Mouse (Mus musculus) duodenum, adult 2 months (tissue): Measurements from ENCODE around the gene Cd320. TPM values are rescaled to one million over a fixed set of nuclear protein-coding genes. Genes with fewer than 3 reads are reported as not detected.

Experiments used
- polyA plus RNA-seq: library from polyadenylated mRNA; depleted of rRNA; stranded (reverse); fragments of >200 nt; gene quantifications from 2 replicates; pipeline ENCODE4 v1.2.3, GENCODE M21; 2012; ENCODE audit warnings: low replicate concordance; rRNA removed

Gene Cd320
- 18.6 and 19.9 TPM in 2 replicates for polyA plus RNA-seq

GRCm38 (mm10) chr17:33842966-33843795 lies at the start of gene Cd320:
TSS of gene Cd320 (plus strand) at chr17:33843091.

GRCm38 (mm10) chr17:33810334-33811141 lies 32.4 kb upstream of the Cd320 start, which contains the start of gene Kank3:
TSS of gene Kank3 (plus strand) at chr17:33810519.

GRCm38 (mm10) chr17:33824084-33824996 lies 18.6 kb upstream of the Cd320 start, which contains the start of the genes Rps28 and Ndufa7:
TSS of gene Rps28 (minus strand) at chr17:33824562.
TSS of gene Ndufa7 (plus strand) at chr17:33824572.

GRCm38 (mm10) chr17:33873537-33873936 lies 30.6 kb downstream of the Cd320 start, which contains the start of gene Gm7029:
TSS of gene Gm7029 (plus strand) at chr17:33873837.

GRCm38 (mm10) chr17:33890533-33891059 lies 47.7 kb downstream of the Cd320 start, which contains the start of gene Kifc1:
TSS of gene Kifc1 (minus strand) at chr17:33890661.

Other genes with a start within 250 kb of the Cd320 start
- 40.3 and 53.5 TPM in 2 replicates for gene Zfp414, start 214.0 kb upstream of the Cd320 start, polyA plus RNA-seq
- gene Pram1, start 205.0 kb upstream of the Cd320 start, polyA plus RNA-seq: 1.3 TPM in 1 of 2 replicates, not detected in the other
- gene Hnrnpm, start 156.2 kb upstream of the Cd320 start, polyA plus RNA-seq: 47.0 and 51.6 TPM in 2 replicates
- 51.8 and 80.7 TPM in 2 replicates for gene March2, start 124.4 kb upstream of the Cd320 start, polyA plus RNA-seq
- 313 and 378 TPM in 2 replicates for gene Rab11b, start 82.6 kb upstream of the Cd320 start, polyA plus RNA-seq
- 30.9 and 75.7 TPM in 2 replicates for gene Angptl4, start 61.3 kb upstream of the Cd320 start, polyA plus RNA-seq
- gene Kank3, start 32.6 kb upstream of the Cd320 start, polyA plus RNA-seq: 13.8 and 18.4 TPM in 2 replicates
- gene Rps28, start 18.5 kb upstream of the Cd320 start, polyA plus RNA-seq: 251 and 364 TPM in 2 replicates
- 339 and 519 TPM in 2 replicates for gene Ndufa7, start 18.5 kb upstream of the Cd320 start, polyA plus RNA-seq
- not detected in 2 replicates for gene Gm7029, start 30.7 kb downstream of the Cd320 start, polyA plus RNA-seq
- gene Kifc1, start 47.6 kb downstream of the Cd320 start, polyA plus RNA-seq: 7.3 and 8.5 TPM in 2 replicates
- 0.24 TPM in 1 of 2 replicates, not detected in the other for gene Platr17, start 62.0 kb downstream of the Cd320 start, polyA plus RNA-seq
- gene Daxx, start 66.3 kb downstream of the Cd320 start, polyA plus RNA-seq: 42.4 and 47.2 TPM in 2 replicates
- gene Tapbp, start 72.8 kb downstream of the Cd320 start, polyA plus RNA-seq: 220 and 430 TPM in 2 replicates
- gene Zbtb22, start 72.8 kb downstream of the Cd320 start, polyA plus RNA-seq: 65.9 and 84.1 TPM in 2 replicates
- gene Rgl2, start 86.5 kb downstream of the Cd320 start, polyA plus RNA-seq: 88.3 and 111 TPM in 2 replicates
- gene Pfdn6, start 97.3 kb downstream of the Cd320 start, polyA plus RNA-seq: 6.1 and 14.4 TPM in 2 replicates
- 10.8 and 15.6 TPM in 2 replicates for gene Wdr46, start 97.6 kb downstream of the Cd320 start, polyA plus RNA-seq
- gene B3galt4, start 108.4 kb downstream of the Cd320 start, polyA plus RNA-seq: 27.8 and 35.0 TPM in 2 replicates
- gene Vps52, start 112.7 kb downstream of the Cd320 start, polyA plus RNA-seq: 50.7 and 52.9 TPM in 2 replicates
- gene Rps18, start 112.9 kb downstream of the Cd320 start, polyA plus RNA-seq: 196 and 219 TPM in 2 replicates
- 4,063 and 9,745 TPM in 2 replicates for gene H2-K1, start 157.3 kb downstream of the Cd320 start, polyA plus RNA-seq
- 22.1 and 26.1 TPM in 2 replicates for gene Ring1, start 181.6 kb downstream of the Cd320 start, polyA plus RNA-seq
- 73.6 and 117 TPM in 2 replicates for gene H2-Ke6, start 185.0 kb downstream of the Cd320 start, polyA plus RNA-seq
- gene Slc39a7, start 188.6 kb downstream of the Cd320 start, polyA plus RNA-seq: 161 and 163 TPM in 2 replicates
- gene Rxrb, start 188.7 kb downstream of the Cd320 start, polyA plus RNA-seq: 73.7 and 88.7 TPM in 2 replicates
- gene Col11a2, start 196.3 kb downstream of the Cd320 start, polyA plus RNA-seq: 1.3 and 6.3 TPM in 2 replicates
- 4.6 and 11.9 TPM in 2 replicates for gene H2-Oa, start 249.2 kb downstream of the Cd320 start, polyA plus RNA-seq